Mouse (Mus musculus): Measurements from ENCODE around the gene Hmgxb4. TPM values are rescaled to one million over a fixed set of nuclear protein-coding genes. Genes with fewer than 3 reads are reported as not detected.
"Not testable (repeated sequence)": the region's sequence is repeated elsewhere in the genome, so short reads cannot be mapped to it uniquely, and the experiment has no call there.

Hmgxb4 gene
- 10 to 100 TPM; 12.7 to 16.3 TPM for total RNA-seq (2021)

DNA sequence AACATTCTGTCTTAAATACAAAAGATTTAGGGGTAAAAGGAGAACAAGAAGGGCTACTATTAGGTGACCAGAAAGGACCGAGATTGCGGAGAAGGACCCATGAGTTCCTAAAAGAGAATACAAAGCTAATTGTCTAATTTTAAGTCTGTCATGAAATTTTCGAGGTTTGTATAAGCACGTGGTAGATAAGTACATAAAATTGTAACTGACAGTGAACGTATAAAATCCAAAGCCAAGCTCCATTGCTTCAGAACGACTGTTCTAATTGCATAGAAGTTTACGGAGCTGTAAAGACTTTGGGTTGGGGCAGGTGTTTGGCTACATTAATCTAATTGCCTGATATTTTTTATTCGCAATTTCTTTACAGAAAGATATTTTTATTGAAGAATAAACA is at the start of gene Hmgxb4:
Gene Hmgxb4, plus strand, starts transcription at position 276 of the 394 bp plus-strand sequence.
- DNase-seq, result no peak
- intact Hi-C loops (cut with DNase I), result loop anchor here (5.0 to 10.0 kb wide), 2 partner anchors 119 to 222 kb away; partner anchors contain the start of gene Rasd2

DNA sequence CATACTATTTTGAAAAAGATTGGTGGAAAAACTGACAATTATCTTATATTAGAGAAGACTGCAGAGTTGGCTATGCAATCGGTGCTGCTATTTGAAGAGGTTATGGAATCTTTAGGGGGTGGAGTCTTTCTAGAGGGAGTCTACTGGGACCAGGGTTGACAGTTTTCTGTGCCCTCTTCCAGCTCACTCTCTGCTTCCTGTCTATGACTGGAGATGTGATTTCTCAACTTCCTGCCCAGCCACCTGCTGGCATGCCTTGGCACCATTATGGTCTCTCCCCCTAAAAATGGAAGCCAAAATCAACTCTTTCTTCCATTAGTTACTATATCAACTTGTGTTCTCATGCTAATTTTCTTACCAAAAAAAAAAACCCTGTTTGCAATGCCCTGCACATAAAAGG is 43.7 kb upstream of the Hmgxb4 start:
- intact Hi-C loops (cut with DNase I), result no loop called here
- DNase-seq, result no peak

DNA sequence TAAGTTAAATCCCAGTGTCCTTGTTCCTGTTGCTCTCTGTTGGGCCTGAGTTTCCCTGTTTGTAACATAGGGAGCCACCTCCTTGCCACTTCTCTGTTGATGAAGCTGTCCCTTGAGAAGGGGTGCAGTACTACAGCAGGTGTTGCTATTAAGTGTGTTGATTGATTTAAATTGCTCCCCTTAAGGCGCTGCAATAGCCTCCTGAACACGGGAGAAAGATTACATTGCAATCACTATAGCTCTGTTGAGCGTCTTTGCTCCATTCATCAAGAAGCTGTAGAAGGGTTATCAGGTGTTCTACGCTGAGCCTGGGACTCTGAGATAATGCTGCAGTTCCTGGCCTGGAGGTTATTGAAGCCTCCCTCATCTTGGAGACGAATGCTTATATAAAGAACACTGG is 29.2 kb upstream of the Hmgxb4 start:
- intact Hi-C loops (cut with DNase I), result no loop called here
- no peak for DNase-seq

DNA sequence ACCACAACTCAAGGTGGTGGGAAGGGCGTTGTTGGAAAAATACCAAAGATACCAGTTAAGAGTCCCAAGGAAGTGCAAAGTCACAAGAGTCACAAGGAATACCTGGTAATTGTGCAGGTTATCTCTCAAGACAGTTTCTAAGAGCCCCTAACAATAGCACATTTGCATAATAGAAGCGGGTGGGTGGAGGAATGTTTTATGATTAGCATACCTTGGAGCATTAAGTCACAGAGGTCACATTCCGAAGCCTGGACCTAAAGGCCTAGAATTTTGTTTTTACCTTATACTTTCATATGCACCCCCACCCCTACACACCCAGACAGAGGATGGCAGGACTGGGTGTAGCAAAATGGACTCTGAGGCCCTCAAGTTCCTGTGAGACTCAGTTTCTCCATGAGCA is 22.9 kb upstream of the Hmgxb4 start:
- DNase-seq; intact Hi-C loops (cut with DNase I): not testable (repeated sequence)

DNA sequence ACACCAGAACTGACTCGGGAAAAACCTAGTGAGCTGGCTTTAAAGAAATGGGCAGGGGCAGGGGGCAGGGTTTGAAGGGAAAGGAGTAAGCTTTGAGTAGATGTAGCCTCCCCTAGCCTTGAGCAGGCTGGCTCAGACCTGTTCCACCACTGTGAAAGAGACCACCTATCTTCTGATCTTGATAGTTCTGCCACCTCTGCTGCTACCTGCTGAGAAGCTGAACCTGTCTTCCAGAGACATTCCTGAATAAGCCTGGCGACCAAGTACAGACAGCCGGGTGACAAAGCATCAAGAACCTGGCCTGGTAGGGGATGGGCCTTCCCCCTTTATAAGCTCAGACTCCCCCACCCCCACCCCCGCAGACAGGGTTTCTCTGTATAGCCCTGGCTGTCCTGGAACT is 21.5 kb upstream of the Hmgxb4 start:
- DNase-seq, result no peak
- intact Hi-C loops (cut with DNase I), result no loop called here

DNA sequence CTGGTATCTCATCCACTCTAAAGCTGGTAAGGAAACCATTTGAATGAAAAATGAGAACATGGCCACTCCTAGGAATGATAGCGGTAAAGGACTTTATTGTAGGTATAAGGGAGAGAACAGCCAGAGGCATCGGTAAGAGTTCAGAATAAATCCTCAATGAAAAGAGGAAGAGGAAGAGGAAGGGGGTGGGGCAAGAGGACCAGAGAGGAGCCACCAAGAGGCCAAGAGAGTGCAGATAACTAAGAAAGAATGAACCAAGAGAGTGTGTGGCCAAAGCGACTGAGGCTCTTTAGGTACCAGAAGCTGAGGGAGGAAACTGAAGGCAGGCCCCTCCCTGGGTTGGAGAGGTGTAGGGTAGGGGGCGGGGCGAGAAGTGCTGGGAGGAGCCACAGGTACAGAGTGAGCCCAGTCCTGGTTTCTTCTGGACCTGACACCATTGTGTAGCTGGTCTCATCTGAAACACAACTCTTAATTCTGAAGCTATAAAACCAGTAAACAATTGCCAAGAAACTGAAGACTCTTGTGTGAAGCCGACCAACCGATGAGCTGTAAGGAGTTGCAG is 20.8 kb upstream of the Hmgxb4 start:
- DNase-seq, result no peak
- intact Hi-C loops (cut with DNase I), result no loop called here

DNA sequence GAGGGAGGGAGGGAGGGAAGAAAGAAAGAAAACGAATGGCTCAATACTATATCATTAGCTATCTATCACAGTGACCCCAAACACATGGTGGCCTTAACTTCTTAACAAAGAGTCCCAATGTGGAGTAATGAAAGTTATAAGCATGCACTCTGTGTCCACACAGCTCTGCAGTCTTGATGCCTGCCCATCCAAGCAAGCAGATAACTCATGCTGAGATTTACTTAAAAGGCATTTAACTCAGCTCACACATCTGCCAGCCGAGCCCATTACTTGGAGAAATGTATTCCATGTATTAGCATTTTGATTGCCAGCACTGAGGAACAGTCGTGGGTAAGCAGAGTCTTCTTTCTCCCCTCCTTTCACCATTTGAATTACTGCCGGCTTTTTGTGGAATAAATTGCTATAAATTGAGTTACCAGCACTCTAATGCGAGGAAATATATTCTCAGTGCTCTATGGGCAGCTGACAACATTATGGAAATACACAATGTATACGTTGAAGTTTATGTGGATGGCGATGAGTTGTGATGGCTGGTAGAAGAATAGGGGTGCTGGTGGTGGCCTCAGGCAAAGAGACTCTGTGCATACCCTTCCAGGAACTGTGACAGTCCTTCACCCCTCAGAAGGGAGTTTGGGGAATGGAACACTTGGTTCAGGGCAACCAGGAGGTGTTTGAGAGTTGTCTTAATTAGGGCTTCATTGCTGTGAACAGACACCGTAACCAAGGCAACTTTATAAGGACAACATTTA is 19.9 kb upstream of the Hmgxb4 start:
- intact Hi-C loops (cut with DNase I), result no loop called here
- no peak for DNase-seq

DNA sequence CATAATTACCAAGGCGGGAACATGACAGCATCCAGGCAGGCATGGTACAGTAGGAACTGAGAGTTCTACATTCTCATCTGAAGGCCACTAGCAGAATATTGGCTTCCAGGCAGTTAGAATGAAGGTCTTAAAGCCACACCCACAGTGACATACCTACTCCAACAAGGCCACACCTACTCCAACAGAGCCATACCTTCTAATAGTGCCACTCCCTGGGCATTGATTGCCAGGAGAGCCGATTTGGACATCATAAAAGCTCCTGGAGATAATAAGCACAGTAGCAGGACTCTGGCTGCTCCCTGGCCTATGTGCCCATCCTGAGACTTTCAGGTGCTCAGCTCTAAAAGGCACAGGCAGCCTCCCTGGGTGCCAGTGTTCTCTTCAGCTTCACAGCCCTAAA is 19.3 kb upstream of the Hmgxb4 start:
- intact Hi-C loops (cut with DNase I), result no loop called here
- no peak for DNase-seq

DNA sequence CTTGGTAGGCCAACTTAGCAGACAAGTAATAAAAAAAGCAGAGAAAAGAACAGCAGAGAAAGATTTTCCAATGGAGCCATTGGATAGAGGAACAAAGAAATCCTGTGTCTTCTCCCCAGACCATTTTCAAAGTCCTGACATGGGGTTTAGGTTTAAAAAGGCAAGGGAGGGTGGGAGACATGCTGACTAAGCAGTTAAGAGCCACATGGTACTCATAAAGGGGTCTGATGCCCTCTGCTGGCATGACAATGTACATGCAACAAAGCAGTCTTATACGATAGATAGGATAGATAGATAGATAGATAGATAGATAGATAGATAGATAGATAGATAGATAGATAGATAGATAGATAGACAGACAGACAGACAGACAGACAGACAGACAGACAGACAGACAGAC is 15.7 kb upstream of the Hmgxb4 start:
- intact Hi-C loops (cut with DNase I), result no loop called here

DNA sequence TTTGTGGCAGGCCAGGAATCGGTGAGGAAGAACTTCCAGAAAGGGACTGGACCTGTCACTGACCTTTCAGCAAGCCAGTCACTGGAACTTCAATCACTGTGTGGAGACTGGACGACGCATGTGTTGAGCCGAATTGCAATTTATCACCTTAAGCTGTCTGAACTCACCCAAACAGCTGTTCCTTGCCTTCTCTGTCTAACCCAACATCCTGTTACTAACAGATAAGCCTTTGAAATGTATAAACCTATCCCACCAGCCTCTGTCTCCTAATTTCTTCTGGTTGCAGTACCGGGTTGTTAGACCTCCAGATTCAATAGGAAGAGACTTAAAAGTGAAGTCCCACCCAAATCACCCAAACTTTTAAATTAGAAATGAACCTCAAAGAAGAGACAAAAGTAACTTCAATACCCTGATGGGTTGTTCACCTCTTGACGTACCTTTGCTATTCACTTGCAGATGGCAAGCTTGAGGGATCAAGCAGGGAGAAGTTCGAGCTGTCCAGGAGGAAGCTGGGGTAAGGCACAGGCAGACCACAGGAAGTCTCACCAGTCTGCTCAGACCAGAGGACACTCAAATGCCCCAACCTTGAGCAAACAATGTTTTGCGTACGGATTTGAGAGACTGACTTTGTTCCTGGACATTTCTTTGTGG is 13.0 kb upstream of the Hmgxb4 start:
- DNase-seq, result no peak
- intact Hi-C loops (cut with DNase I), result no loop called here

More for the DNA sequence above, 15.7 kb upstream of the Hmgxb4 start:
- no peak for DNase-seq

DNA sequence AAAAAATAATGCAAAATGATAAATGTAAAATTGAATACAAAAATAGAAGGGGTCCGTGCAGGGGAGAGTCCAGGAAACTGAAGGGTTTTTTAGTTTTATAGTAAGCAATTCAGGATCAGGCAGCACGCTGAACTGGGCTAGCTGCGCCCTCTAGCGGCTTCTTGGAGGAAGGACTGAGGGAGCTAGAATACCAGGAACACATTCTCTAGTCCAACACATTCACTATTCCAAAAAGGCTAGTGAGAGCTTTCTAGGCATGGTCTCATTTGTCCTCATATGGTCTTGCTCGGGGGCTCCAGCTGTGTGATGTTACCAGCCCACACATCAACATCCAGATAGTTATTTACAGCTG is 12.5 kb upstream of the Hmgxb4 start:
- intact Hi-C loops (cut with DNase I), result no loop called here
- peak; percentile 40 to 60 for DNase-seq

DNA sequence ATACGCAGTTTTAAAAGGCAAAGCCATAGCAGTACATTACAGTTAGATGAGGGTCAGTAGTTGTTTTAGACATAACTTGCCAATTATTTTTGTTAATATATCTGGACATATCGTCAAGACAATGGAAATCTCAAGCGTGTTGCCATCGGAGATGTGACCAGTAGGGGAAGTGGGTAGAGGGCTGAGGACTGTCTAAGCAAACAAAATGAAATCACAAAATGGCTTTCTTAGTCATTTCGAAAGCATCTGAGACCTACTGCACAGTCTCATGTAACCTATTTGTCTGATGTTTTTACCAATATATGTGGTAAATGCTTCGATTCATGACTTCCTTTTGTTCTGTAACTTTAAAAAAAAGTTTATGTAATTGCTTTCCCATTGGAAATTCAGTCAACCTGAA is 11.3 kb upstream of the Hmgxb4 start:
- intact Hi-C loops (cut with DNase I), result no loop called here
- no peak for DNase-seq

DNA sequence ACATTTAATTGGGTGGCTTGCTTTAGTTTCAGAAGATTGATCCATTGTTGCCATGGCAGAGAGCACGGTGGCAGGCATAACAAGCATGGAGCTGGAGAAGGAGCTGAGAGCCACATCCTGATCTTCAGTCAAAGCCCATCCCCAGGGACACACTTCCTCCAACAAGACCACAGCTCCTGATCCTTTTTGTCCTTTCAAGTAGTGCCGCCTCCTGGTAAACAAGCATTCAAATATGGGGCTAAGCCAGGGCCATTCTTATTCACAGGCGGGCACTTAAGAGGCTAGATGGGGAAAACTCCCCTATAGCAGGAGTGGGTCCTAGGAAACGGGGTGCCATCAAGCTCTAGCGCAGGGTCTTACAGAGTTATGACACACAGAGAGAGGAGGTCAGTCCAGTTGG is 5.7 kb upstream of the Hmgxb4 start:
- intact Hi-C loops (cut with DNase I), result no loop called here
- no peak for DNase-seq

DNA sequence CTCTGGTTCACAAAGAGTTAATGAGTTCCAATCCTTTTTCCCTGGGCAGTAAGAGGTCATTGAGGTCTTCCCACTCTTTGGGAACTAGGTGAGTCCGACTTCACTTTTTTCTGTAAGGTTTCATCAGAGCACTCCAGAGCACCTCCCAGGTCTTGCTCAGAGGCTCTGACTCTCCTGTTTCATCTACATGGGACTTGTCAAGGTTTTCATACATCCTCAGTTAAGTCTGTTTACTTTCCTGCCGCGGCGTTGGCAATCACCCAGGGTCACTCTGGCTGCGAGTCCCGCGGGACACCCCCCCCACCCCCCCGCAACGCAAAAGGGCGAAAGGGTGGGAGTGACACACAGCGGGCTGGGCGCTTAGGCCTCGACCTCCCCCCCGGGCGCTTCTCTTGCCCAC is 3.1 kb upstream of the Hmgxb4 start:
- no peak for DNase-seq
- intact Hi-C loops (cut with DNase I), result loop anchor here (5.0 to 10.0 kb wide), 2 partner anchors 122 to 225 kb away; partner anchors contain the start of gene Rasd2

DNA sequence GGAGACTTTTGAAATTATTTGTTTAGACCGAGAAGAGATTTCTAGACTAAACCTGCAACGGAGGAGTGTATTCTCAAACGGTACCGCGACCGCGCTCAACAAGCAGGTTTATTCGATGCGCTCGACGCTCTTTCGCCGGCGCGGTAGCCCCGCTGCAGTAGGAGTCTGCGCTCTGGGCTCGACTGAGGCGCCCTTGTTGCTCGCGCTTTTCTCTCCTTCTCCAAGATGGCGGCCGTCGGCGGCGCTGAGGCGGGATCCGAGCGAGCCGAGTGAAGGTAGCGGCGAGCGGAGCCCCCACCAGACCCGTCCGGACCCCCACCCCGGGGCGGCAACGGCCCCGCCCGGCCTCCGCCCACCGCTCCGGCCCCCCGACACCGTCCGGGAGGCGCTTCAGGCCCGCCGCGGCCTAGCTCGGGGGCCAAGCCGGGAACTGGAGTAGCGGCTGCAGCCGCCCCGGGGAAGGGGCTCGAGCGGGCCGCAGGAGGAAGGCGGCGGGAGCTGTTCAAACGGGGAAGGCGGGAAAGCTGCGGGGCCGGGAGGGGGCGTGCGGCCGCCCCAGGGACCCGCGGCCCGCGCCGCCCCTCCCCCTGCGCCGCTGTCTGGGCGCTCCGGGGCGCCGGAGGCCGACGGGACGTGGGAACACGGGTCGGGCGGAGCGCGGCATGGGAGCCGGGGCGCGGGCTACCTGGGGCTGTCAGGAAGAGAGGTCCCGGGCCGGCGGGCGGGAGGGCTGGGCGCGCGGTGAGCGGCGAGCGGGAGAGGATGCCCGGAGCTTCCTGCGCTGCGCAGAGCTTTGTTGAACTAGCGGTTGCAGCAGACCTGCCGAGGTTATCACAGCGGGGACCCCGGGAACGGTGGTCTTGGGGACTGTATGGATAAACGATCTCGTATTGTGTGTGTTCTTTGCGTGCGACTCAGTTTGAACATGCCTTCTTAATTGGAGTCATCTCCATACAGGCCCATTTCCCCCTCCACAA is 607 bp downstream of the Hmgxb4 start:
- intact Hi-C loops (cut with DNase I), result loop anchor here (2.0 to 10.0 kb wide), 3 partner anchors 39 to 221 kb away; partner anchors contain the start of genes Rasd2 and Tom1

DNA sequence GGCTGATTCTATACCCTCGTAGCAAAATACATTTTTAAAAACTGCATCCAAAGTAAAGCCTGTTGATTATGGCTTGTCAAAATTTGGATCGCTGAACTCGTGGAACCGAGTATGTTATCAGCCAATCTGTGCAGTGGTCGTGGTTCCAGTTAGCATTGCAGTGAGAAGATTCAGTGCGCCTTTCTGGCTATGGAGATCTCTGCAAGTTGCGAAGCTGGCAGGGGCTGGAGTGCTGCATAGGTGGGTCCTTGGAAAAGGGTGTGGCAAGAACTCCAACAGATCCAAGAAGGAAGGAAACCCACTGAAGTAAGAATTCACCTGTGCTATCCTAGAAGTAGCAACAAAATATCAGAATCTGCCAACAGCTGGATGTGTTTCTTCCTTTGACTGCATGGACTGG is 1.4 kb downstream of the Hmgxb4 start:
- DNase-seq, result peak; percentile 7 to 14
- intact Hi-C loops (cut with DNase I), result loop anchor here (2.0 to 10.0 kb wide), 3 partner anchors 38 to 220 kb away; partner anchors contain the start of genes Rasd2 and Tom1

More for the DNA sequence above, 607 bp downstream of the Hmgxb4 start:
- DNase-seq, result peak; percentile 78 to 89

DNA sequence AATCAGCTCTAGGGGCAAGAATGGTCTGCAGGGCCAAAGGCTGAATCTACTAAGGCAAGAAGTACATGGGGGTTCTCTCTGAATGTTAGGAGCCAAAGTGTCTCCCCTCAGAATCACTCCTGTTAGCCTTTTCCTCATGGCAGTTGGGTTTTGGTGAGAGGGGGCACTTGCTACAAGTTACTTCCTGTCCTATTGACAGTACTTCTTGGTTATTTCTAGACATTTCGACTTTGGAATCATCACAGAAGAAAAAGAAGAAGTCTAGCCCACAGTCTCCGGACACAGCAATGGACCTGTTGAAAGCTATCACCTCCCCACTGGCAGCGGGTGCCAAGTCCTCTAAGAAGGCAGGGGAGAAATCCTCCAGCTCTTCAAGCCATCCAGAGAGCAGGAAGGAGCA is 7.3 kb downstream of the Hmgxb4 start:
- no peak for DNase-seq
- intact Hi-C loops (cut with DNase I), result no loop called here

DNA sequence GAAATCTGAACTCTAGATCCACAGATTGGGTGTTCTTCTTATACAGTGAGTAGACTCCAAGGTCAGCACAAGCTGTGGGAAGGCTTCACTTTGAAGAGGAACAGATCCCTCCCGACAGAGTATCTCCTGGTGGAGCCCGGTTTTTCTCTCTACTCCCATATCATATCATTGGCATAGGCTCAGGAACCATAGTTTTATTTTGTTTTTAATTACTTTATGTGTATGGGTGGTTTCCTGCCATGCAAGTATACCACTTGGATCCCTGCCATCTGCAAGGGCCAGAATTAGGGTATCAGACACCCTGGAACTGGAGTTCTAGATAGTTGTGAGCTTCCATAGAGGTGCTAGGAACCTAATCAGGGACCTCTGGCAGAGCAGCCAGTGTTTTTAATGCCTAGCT is 15.7 kb downstream of the Hmgxb4 start:
- no peak for DNase-seq
- intact Hi-C loops (cut with DNase I), result no loop called here

DNA sequence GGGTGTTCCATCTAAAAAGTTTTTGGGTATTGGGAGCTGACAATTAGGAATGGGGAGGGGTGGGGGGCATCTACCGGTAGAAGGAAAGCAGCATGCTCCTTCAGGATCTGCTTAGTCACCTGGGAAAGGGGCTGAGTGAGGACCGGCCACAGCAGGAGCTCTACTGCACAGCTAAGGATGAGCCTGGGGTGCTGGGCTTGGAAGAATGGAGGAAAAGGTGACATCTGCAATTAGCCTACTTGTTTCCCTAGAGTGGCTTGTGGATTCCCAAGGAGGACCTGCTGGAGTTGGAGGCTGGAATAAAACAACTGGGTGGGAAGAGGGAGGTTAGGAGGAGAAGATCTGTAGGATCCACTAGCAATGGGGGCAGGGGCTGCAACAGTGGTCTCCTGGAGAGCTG is 20.4 kb downstream of the Hmgxb4 start:
- no peak for DNase-seq
- intact Hi-C loops (cut with DNase I), result no loop called here

DNA sequence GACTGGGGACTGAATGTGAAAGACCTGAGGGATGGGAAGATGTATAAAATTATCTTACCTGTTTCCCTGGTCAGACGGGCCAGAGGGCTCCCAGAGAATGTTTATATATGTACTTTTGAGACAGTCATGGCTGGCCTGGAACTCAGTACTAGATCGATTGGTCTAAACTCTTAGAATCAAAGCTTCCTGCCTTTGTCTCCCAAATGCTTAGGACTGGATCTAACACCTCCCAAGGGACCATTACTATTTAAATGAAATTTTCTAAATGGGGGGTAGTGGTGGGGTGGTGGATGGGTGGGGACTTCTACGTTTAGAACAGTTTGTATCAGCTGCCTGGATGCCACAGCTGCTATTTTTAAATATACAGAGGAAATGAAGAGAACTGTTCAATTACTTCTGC is 20.8 kb downstream of the Hmgxb4 start:
- intact Hi-C loops (cut with DNase I), result no loop called here
- no peak for DNase-seq

DNA sequence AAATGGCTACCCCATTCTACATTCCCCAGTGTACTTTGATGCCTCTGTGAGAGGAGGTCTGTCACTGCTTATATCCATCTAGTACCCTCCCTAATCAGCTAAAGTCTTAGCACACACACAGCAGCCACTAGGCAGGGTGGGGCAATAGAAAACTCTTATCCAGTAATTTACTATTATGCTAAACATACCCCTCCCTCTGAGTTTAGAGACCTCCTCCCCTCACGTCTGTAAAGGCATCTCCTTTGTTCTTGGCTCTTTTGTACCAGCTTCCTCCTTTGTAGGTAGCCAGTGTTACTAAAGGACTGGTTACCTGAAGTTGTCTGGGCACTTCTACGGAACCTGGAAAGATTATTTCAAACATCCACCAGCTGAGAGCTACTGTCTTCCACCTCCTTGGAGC is 22.8 kb downstream of the Hmgxb4 start:
- intact Hi-C loops (cut with DNase I), result loop anchor here (2.0 kb wide), 2 partner anchors 13 to 17 kb away; partner anchors contain the start of gene Tom1

More for the DNA sequence above, 22.8 kb downstream of the Hmgxb4 start:
- DNase-seq, result no peak

Data from heart, postnatal 36 days (tissue).